Mouse (Mus musculus) heart, adult 18-20 months (tissue): ENCODE data around the gene Gm11084. TPM values are rescaled to one million over a fixed set of nuclear protein-coding genes. Genes with fewer than 3 reads are reported as not detected.

Experiments
- DNase-seq, 2 experiments: peaks; one replicate each; pipeline ENCODE4 v3.0.0; 2021 to 2022; ENCODE audit warnings: mixed read lengths in 1 of 2
- microRNA-seq, 2 experiments: library from miRNA; unstranded; fragments of <30 nt; microRNA quantifications; one replicate each; pipeline ENCODE4 v1.2.0; 2022
- total RNA-seq, 2 experiments: library from RNA; stranded (reverse); gene quantifications; 2 replicates each; pipeline ENCODE4 v1.2.3; 2021

Gene Gm11084
- total RNA-seq, 2 experiments from 2014 or later, result not detected

DNA sequence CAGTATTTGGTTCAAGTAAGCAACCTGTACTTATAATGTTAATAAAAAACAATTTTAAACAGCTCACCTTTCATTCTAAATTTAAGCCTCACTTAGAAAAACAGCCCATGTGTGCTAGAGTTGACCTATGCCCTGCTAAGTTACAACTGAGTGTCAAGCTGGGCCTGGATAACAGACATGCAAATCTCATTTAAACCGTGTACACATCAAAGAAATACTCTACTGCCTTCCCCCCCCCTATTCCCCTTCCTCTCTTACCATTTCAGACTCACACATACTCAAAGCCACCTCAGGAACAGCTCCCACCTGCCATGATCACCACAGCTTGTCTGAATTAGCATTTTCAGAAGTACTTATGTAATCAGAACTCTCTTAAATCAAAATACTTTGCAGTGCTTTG lies 50.6 kb downstream of the Gm11084 start:
- DNase-seq, result no peak

DNA sequence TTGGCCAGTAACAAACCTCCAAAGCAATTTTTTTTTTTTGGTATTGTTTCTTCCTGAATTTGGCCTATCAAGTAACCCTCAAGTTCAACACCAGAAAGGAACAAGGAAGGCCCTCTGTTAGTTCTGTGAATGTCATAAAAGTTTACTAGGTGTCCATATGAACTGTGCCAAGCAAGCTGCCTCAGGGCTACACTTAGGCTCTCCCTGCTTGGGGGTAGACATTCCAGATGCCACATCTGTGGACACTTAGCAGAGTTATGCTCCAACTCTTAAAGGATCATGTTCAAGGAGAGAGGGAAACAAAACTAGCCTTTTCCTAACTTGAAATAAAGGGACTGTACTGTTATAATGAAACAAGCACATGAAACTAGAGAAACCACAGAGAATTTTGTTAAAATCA lies 54.3 kb downstream of the Gm11084 start:
- DNase-seq, result no peak

GRCm38 (mm10) chr2:72924981-72925380 lies 61.5 kb downstream of the Gm11084 start:
- no peak for DNase-seq

Small RNA genes within 50 kb of the gene (microRNA-seq; reads per million reads assigned to microRNA genes)
- gene Gm25960, result 0 reads per million in 2 experiments

Other genes with a start within 250 kb of the Gm11084 start
- gene Sp3, start 6.3 kb downstream of the Gm11084 start, total RNA-seq, result 10 to 100 TPM; 27.9 to 32.9 TPM
- 10 to 100 TPM; 41.5 to 41.9 TPM for gene Ola1, start 232.2 kb upstream of the Gm11084 start, total RNA-seq